Mouse (Mus musculus): Measurements from ENCODE around the gene Naxe. TPM values are rescaled to one million over a fixed set of nuclear protein-coding genes. Genes with fewer than 3 reads are reported as not detected.

Gene Naxe
- total RNA-seq (2014; rRNA removed) (78.9 and 81.6 TPM in 2 replicates), polyA plus RNA-seq (2015; fragmentation: Nextera tagmentation; extraction: Ambion mirVana) (161 and 170 TPM in 2 replicates)

- 4% methylated on average over 58 of the region's 60 CpGs for WGBS
- Histone ChIP-seq H3K4me3 (ENCODE audit: low read depth, low read length) (peak within 1 kb of the TSS; percentile 88), H3K27me3 (ENCODE audit: insufficient read depth, low read length) (no peaks in the 10 kb centered on the region), H3K4me1 (ENCODE audit: insufficient read depth) (0 out of 2 replicates have a peak, but pooled peaks cover 6% of the 10 kb centered on the region), H3K36me3 (ENCODE audit: insufficient read depth) (peaks cover 21% of the 10 kb centered on the region), H3K27ac (ENCODE audit: low read depth, low read length) (peak within 1 kb of the TSS; percentile 54; the same call in 1 of the 2 replicates), H3K9ac (peak within 1 kb of the TSS; percentile 85), H3K4me2 (ENCODE audit: low read depth) (peak within 1 kb of the TSS; percentile 96), H3K9me3 (ENCODE audit: low read length) (no peaks in the 10 kb centered on the region)
- ATAC-seq = peak; percentile 95
- DNase-seq = peak; percentile 92
- TF ChIP-seq CTCF (IDR thresholded peaks at IDR 0.05; ENCODE audit: low read depth) = no peak
Measured at GRCm38 (mm10) chr3:88057902-88058696, at the start of gene Naxe. TSS of gene Naxe (minus strand) at chr3:88058495.

- Histone ChIP-seq H3K27me3 (ENCODE audit: insufficient read depth, low read length) (no peaks in the 10 kb centered on the region), H3K4me1 (ENCODE audit: insufficient read depth) (no peaks in the 10 kb centered on the region), H3K9me3 (ENCODE audit: low read length) (no peaks in the 10 kb centered on the region), H3K36me3 (ENCODE audit: insufficient read depth) (no peaks in the 10 kb centered on the region), H3K4me3 (ENCODE audit: low read depth, low read length) (no peak overlapping the region), H3K9ac (no peak overlapping the region), H3K27ac (ENCODE audit: low read depth, low read length) (no peak overlapping the region), H3K4me2 (ENCODE audit: low read depth) (no peak overlapping the region)
- WGBS = 86% methylated on average over 4 of the region's 4 CpGs
- no peak for DNase-seq
- TF ChIP-seq CTCF (IDR thresholded peaks at IDR 0.05; ENCODE audit: low read depth) = no peak
- ATAC-seq = no peak
Measured at GRCm38 (mm10) chr3:88106126-88106525, 47.8 kb upstream of the Naxe start.

DNA sequence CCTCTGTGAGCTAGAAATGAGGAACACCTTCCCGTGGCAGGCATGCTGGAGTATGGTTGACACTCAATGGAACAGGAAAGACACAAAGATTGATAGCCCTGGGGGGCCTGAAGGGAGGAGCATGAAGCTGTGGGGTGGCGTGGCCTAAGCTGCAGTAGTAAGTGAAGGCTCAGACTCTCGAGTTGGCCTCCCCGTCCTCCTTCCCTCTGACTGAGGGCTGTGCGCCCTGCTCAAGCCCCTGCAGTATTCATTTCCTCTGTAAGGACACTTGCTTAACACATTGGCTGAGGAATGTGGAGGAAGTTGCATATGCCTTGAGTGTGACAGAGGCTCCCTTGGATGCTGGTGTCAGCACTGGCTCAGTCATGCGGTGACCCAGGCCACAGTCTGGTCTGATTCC is 44.3 kb upstream of the Naxe start:
- Histone ChIP-seq H3K27me3 (ENCODE audit: insufficient read depth, low read length) (no peaks in the 10 kb centered on the region), H3K4me3 (ENCODE audit: low read depth, low read length) (no peak overlapping the region), H3K36me3 (ENCODE audit: insufficient read depth) (no peaks in the 10 kb centered on the region), H3K9me3 (ENCODE audit: low read length) (no peaks in the 10 kb centered on the region), H3K4me1 (ENCODE audit: insufficient read depth) (no peaks in the 10 kb centered on the region), H3K9ac (no peak overlapping the region), H3K27ac (ENCODE audit: low read depth, low read length) (no peak overlapping the region), H3K4me2 (ENCODE audit: low read depth) (no peak overlapping the region)
- 89% methylated on average over 6 of the region's 6 CpGs for WGBS
- no peak for ATAC-seq
- TF ChIP-seq CTCF (IDR thresholded peaks at IDR 0.05; ENCODE audit: low read depth) = no peak
- DNase-seq = no peak

DNA sequence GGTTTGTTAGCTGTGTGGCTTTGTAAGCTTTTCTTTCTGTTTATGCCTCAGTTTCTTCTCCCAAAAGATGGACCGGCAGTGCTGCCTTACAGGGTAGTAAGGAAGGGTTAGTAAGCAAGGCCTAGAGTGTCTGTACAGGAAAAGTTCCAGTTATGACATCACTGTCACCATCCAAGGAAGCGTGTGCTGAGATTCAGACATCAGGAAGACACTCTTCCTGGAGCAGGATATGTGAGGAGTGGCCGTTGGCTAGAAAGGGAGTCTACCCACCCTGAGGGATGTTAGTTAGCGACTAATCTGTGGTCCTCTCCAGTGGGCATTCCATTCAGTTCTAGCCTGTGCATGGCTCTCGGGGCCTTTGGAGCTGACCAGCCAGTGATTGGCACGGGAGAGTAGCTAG is 43.9 kb upstream of the Naxe start:
- DNase-seq = no peak
- no peak overlapping the region for H3K4me3 ChIP-seq (ENCODE audit: low read depth, low read length)
- ATAC-seq = no peak
- WGBS = 92% methylated on average over 6 of the region's 6 CpGs
- TF ChIP-seq CTCF (IDR thresholded peaks at IDR 0.05; ENCODE audit: low read depth) = no peak
- no peaks in the 10 kb centered on the region for H3K36me3 ChIP-seq (ENCODE audit: insufficient read depth)
- no peaks in the 10 kb centered on the region for H3K9me3 ChIP-seq (ENCODE audit: low read length)
- H3K4me1 ChIP-seq (ENCODE audit: insufficient read depth) = no peaks in the 10 kb centered on the region
- H3K27me3 ChIP-seq (ENCODE audit: insufficient read depth, low read length) = no peaks in the 10 kb centered on the region
- no peak overlapping the region for H3K4me2 ChIP-seq (ENCODE audit: low read depth)
- H3K27ac ChIP-seq (ENCODE audit: low read depth, low read length) = no peak overlapping the region
- no peak overlapping the region for H3K9ac ChIP-seq

DNA sequence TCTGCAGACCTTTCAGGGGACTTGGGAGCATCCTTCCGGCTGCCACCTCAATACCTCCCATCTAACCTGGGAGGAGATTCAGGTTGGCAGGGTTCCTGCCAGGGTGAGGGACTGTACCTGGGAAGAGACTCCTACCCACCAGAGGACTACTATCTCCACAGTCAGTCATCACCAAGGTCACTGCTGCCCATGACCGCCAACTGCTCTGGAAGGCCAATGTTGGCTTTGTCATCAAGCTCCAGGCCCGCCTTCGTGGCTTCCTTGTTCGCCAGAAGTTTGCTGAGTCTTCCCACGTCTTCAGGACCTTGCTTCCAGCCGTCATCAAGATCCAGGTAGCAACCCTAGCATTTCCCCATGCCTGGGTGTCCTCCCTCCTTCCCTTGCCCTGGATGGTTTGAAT is 43.4 kb upstream of the Naxe start:
- Histone ChIP-seq H3K4me2 (ENCODE audit: low read depth) (no peak overlapping the region), H3K9ac (no peak overlapping the region), H3K9me3 (ENCODE audit: low read length) (no peaks in the 10 kb centered on the region), H3K4me3 (ENCODE audit: low read depth, low read length) (no peak overlapping the region), H3K27ac (ENCODE audit: low read depth, low read length) (no peak overlapping the region), H3K4me1 (ENCODE audit: insufficient read depth) (no peaks in the 10 kb centered on the region), H3K27me3 (ENCODE audit: insufficient read depth, low read length) (no peaks in the 10 kb centered on the region), H3K36me3 (ENCODE audit: insufficient read depth) (no peaks in the 10 kb centered on the region)
- no peak for TF ChIP-seq CTCF (IDR thresholded peaks at IDR 0.05; ENCODE audit: low read depth)
- DNase-seq (no peak), ATAC-seq (no peak)
- WGBS = 93% methylated on average over 7 of the region's 7 CpGs

- DNase-seq (no peak), ATAC-seq (no peak)
- TF ChIP-seq CTCF (IDR thresholded peaks at IDR 0.05; ENCODE audit: low read depth) = no peak
- no peak overlapping the region for H3K4me3 ChIP-seq (ENCODE audit: low read depth, low read length)
- no peaks in the 10 kb centered on the region for H3K4me1 ChIP-seq (ENCODE audit: insufficient read depth)
- no peak overlapping the region for H3K4me2 ChIP-seq (ENCODE audit: low read depth)
- H3K27me3 ChIP-seq (ENCODE audit: insufficient read depth, low read length) = no peaks in the 10 kb centered on the region
- no peaks in the 10 kb centered on the region for H3K36me3 ChIP-seq (ENCODE audit: insufficient read depth)
- 54% methylated on average over 3 of the region's 3 CpGs for WGBS
- no peak overlapping the region for H3K9ac ChIP-seq
- no peak overlapping the region for H3K27ac ChIP-seq (ENCODE audit: low read depth, low read length)
- no peaks in the 10 kb centered on the region for H3K9me3 ChIP-seq (ENCODE audit: low read length)
Measured at GRCm38 (mm10) chr3:88100251-88100650, 42.0 kb upstream of the Naxe start.

DNA sequence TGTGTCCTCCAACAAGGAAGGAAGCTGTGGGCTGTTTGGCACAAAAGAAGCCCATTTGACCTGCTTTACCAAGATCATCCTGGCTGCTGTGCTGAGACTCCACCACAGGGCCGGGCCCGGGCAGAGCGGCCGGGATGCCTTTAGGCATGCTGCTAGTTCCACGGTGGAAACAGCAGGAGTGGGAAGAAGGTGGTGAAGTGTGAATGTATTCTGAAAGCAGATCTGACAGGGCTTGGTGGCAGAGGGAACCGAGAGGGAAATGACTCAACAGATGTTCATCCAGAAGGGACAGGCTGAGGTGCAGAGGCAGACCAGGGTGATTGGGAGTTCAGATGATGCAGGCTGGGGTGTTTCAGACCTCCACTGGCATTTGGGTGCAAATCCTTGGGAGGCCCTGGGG is 39.4 kb upstream of the Naxe start:
- Histone ChIP-seq H3K9me3 (ENCODE audit: low read length) (no peaks in the 10 kb centered on the region), H3K9ac (no peak overlapping the region), H3K27ac (ENCODE audit: low read depth, low read length) (no peak overlapping the region), H3K4me1 (ENCODE audit: insufficient read depth) (no peaks in the 10 kb centered on the region), H3K4me3 (ENCODE audit: low read depth, low read length) (no peak overlapping the region), H3K36me3 (ENCODE audit: insufficient read depth) (no peaks in the 10 kb centered on the region), H3K27me3 (ENCODE audit: insufficient read depth, low read length) (no peaks in the 10 kb centered on the region), H3K4me2 (ENCODE audit: low read depth) (no peak overlapping the region)
- ATAC-seq = no peak
- no peak for DNase-seq
- 90% methylated on average over 6 of the region's 6 CpGs for WGBS
- TF ChIP-seq CTCF (IDR thresholded peaks at IDR 0.05; ENCODE audit: low read depth) = no peak
